Comparison of ENCODE assay signal across 26 mouse cellular contexts in the genomic region with DNA sequence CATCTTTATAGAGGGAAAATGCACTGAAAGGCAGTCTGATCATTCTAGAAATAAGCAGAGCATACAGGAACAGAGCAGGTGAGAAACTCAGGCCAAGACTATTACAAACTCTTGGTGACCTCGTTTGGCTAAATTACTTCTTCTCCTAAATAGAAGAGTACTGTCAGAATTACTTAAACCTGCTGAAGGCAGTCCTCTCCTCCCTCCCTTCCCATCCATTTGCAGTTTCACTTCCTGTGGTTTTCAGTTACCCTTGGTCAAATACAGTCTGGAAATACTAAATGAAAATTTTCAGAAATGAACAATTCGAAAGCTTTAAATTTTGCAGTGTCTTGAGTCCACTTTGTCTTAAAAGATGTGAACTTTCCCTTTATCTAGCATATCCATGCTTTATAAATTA.
DNase-seq lines count a peak whose midpoint lies in the region; ATAC-seq and TF ChIP-seq lines count a peak whose summit lies in the region.
"Had no signal": no experiment of that assay in that cellular context is flagged by ENCODE, and none has a peak within 500 bp of the region (broad histone marks: within the 10 kb centered on the region; RNA-seq: fewer than 3 reads in every experiment).

No protein-coding gene starts in this region.

- no peak overlapping the region for H3K4me3 ChIP-seq in liver, adult 2 months (ENCODE audit: insufficient read depth, low read depth, low read length)
- no peak overlapping the region for H3K4me3 ChIP-seq in liver, embryonic 12.5 days
- no peak overlapping the region for H3K4me3 ChIP-seq in hindbrain, postnatal 0 days (ENCODE audit: low read length)
- H3K4me3 ChIP-seq: embryonic facial prominence, embryonic 10.5 days; embryonic facial prominence, embryonic 12.5 days; forebrain, embryonic 13.5 days; forebrain, embryonic 15.5 days had no signal

- no peaks in the 10 kb centered on the region for H3K27me3 ChIP-seq in liver, adult 2 months (ENCODE audit: control insufficient read depth, insufficient read depth, low read length)
- no peaks in the 10 kb centered on the region for H3K27me3 ChIP-seq in liver, embryonic 12.5 days (replicated peaks)
- no peaks in the 10 kb centered on the region for H3K27me3 ChIP-seq in hindbrain, postnatal 0 days (ENCODE audit: insufficient read depth, low read length)
- H3K27me3 ChIP-seq: CH12.LX; embryonic facial prominence, embryonic 12.5 days; forebrain, embryonic 13.5 days; forebrain, embryonic 15.5 days; Patski had no signal

- no peak for ATAC-seq in liver, embryonic 12.5 days
- ATAC-seq in megakaryocyte, adult 5-6 weeks (ENCODE audit: poor library complexity, severe bottlenecking): peak; percentile 82
- ATAC-seq in monocyte, adult 5-6 weeks (replicated peaks; ENCODE audit: insufficient number of reproducible peaks, low FRiP score, low TSS enrichment, poor library complexity, severe bottlenecking): 0 out of 2 replicates have a peak, but pooled peaks have one; percentile 51
- ATAC-seq in hindbrain, postnatal 0 days: no peak
- ATAC-seq: activated CD4-positive, CD25-positive, alpha-beta regulatory T cell, adult 4 months; CD4-positive, CD25-positive, alpha-beta regulatory T cell, adult 4 months; forebrain, embryonic 13.5 days; forebrain, embryonic 15.5 days; Patski had no signal

- H3K79me2 ChIP-seq in liver, adult 2 months (ENCODE audit: control insufficient read depth, insufficient read depth, low read length): no peaks in the 10 kb centered on the region

- peak; percentile 23 for DNase-seq in liver, adult 2 months (ENCODE audit: extremely low read depth, low read depth, low spot score)
- no peak for DNase-seq in hindbrain, postnatal 0 days (ENCODE audit: low spot score)
- DNase-seq in adrenal gland, adult 18-20 months (ENCODE audit: low spot score in 2 of 2): no peak
- no peak for DNase-seq in yolk sac, embryonic 10.5 days (ENCODE audit: low spot score)
- DNase-seq: adrenal gland, adult 2 months; adrenal gland, postnatal 10 days; adrenal gland, postnatal 25 days; B cell, adult 2 months; cerebellum, adult 11 months; cerebellum, adult 18-20 months; cerebellum, adult 8-10 months; cerebellum, adult 9-11 months; cerebellum, postnatal 14 days; cerebellum, postnatal 36 days had no signal

- H3K9me3 ChIP-seq in liver, embryonic 12.5 days (replicated peaks): no peaks in the 10 kb centered on the region
- H3K9me3 ChIP-seq in hindbrain, postnatal 0 days (ENCODE audit: low read length): no peaks in the 10 kb centered on the region
- H3K9me3 ChIP-seq: embryonic facial prominence, embryonic 10.5 days; embryonic facial prominence, embryonic 12.5 days; forebrain, embryonic 13.5 days; forebrain, embryonic 15.5 days had no signal

- no peak overlapping the region for H3K4me2 ChIP-seq in liver, embryonic 12.5 days
- no peak overlapping the region for H3K4me2 ChIP-seq in hindbrain, postnatal 0 days (ENCODE audit: low read depth, low read length)
- H3K4me2 ChIP-seq: embryonic facial prominence, embryonic 12.5 days; forebrain, embryonic 13.5 days; forebrain, embryonic 15.5 days had no signal

- H3K4me1 ChIP-seq in liver, adult 2 months (ENCODE audit: control insufficient read depth, insufficient read depth, low read length): no peaks in the 10 kb centered on the region
- H3K4me1 ChIP-seq in liver, embryonic 12.5 days: no peaks in the 10 kb centered on the region
- H3K4me1 ChIP-seq in hindbrain, postnatal 0 days (ENCODE audit: insufficient read depth, low read length): no peaks in the 10 kb centered on the region
- H3K4me1 ChIP-seq: forebrain, embryonic 15.5 days had no signal

- no peak for TF ChIP-seq POLR2A in liver, adult 2 months (IDR thresholded peaks at IDR 0.05; ENCODE audit: extremely low read depth, insufficient read depth, low read length)

- H3K27ac ChIP-seq in liver, adult 2 months (replicated peaks; ENCODE audit: insufficient read depth, low read depth, low read length): no peak overlapping the region
- no peak overlapping the region for H3K27ac ChIP-seq in liver, embryonic 12.5 days
- no peak overlapping the region for H3K27ac ChIP-seq in hindbrain, postnatal 0 days
- H3K27ac ChIP-seq: embryonic facial prominence, embryonic 10.5 days; embryonic facial prominence, embryonic 12.5 days; forebrain, embryonic 13.5 days; forebrain, embryonic 15.5 days had no signal

- H3K36me3 ChIP-seq in liver, adult 2 months (ENCODE audit: control insufficient read depth, insufficient read depth, low read length): no peaks in the 10 kb centered on the region
- no peaks in the 10 kb centered on the region for H3K36me3 ChIP-seq in liver, embryonic 12.5 days
- H3K36me3 ChIP-seq in hindbrain, postnatal 0 days (ENCODE audit: insufficient read depth, low read length): no peaks in the 10 kb centered on the region
- H3K36me3 ChIP-seq: embryonic facial prominence, embryonic 10.5 days; embryonic facial prominence, embryonic 12.5 days; forebrain, embryonic 15.5 days; G1E had no signal

- WGBS in liver, adult 2 months: 69% methylated on average over 2 of the region's 2 CpGs
- WGBS in liver, embryonic 12.5 days (ENCODE audit: insufficient replicate concordance): 35% methylated on average over 2 of the region's 2 CpGs
- WGBS in hindbrain, postnatal 0 days: 69% methylated on average over 2 of the region's 2 CpGs

- TF ChIP-seq CTCF in liver, adult 2 months (IDR thresholded peaks at IDR 0.05; ENCODE audit: low read depth, low read length): no peak
- no peak for TF ChIP-seq CTCF in hindbrain, postnatal 0 days (IDR thresholded peaks at IDR 0.05; ENCODE audit: low read depth)

- no peak overlapping the region for H3K9ac ChIP-seq in liver, adult 2 months (ENCODE audit: low read depth, low read length)
- H3K9ac ChIP-seq in liver, embryonic 12.5 days: no peak overlapping the region
- no peak overlapping the region for H3K9ac ChIP-seq in hindbrain, postnatal 0 days (replicated peaks; ENCODE audit: low read length)
- H3K9ac ChIP-seq: embryonic facial prominence, embryonic 12.5 days; forebrain, embryonic 13.5 days; forebrain, embryonic 15.5 days had no signal

Comparison
In these comparisons a context has a peak if more than half of its experiments do, and no peak if none do; other contexts are left out.
1. ATAC-seq: peak in megakaryocyte, adult 5-6 weeks (single experiment) and monocyte, adult 5-6 weeks (single experiment); none in liver, embryonic 12.5 days (single experiment) and hindbrain, postnatal 0 days (single experiment).